Mouse (Mus musculus): ENCODE measurements around the gene Cd200r1. TPM values are rescaled to one million over a fixed set of nuclear protein-coding genes. Genes with fewer than 3 reads are reported as not detected.
A peak's percentile ranks its signal among the peaks of the same experiment; 100 is the strongest.

Cd200r1 gene
- 1.9 and 2.0 TPM in 2 replicates for polyA plus RNA-seq (2014; fragmentation: Nextera tagmentation; extraction: Ambion mirVana)

GRCm38 (mm10) chr16:44765555-44766319 lies at the start of gene Cd200r1:
Cd200r1 (plus strand) TSS chr16:44765736.
- WGBS, result 64% methylated on average over 22 of the region's 22 CpGs
- H3K4me1 ChIP-seq (ENCODE audit: control insufficient read depth in 2 of 2, insufficient read depth in 2 of 2, low read length in 2 of 2), result peaks cover 0 to 3% of the 10 kb centered on the region in 2 experiments; a peak in 1 of 4 replicates
- H3K9me3 ChIP-seq (ENCODE audit: control insufficient read depth, low read length), result no peaks in the 10 kb centered on the region
- H3K36me3 ChIP-seq (ENCODE audit: control insufficient read depth, insufficient read depth, low read length), result no peaks in the 10 kb centered on the region
- no peaks in the 10 kb centered on the region for H3K27me3 ChIP-seq (ENCODE audit: control insufficient read depth, insufficient read depth, low read length)
- no peak for ATAC-seq (ENCODE audit: insufficient number of reproducible peaks, insufficient read depth, low FRiP score, low read depth)
- no peak within 1 kb of the TSS for H3K27ac ChIP-seq (replicated peaks in 1 of 2; ENCODE audit: control insufficient read depth in 1 of 2, insufficient read depth in 1 of 2, low read depth in 2 of 2, low read length in 2 of 2)
- H3K9ac ChIP-seq (ENCODE audit: low read length), result peak within 1 kb of the TSS; percentile 44; the same call in 1 of the 2 replicates
- H3K4me3 ChIP-seq (ENCODE audit: control insufficient read depth in 1 of 2, insufficient read depth in 1 of 2, low read depth in 1 of 2, low read length in 2 of 2), result peak within 1 kb of the TSS; percentile 17 to 21
- peak within 1 kb of the TSS; percentile 53 for H3K4me2 ChIP-seq (ENCODE audit: low read length)

- 40% methylated on average over 10 of the region's 10 CpGs for WGBS
- no peak overlapping the region; the same call in 1 of the 2 replicates for H3K9ac ChIP-seq (ENCODE audit: low read length)
- H3K27ac ChIP-seq (replicated peaks in 1 of 2; ENCODE audit: control insufficient read depth in 1 of 2, insufficient read depth in 1 of 2, low read depth in 2 of 2, low read length in 2 of 2), result no peak overlapping the region
- H3K9me3 ChIP-seq (ENCODE audit: control insufficient read depth, low read length), result no peaks in the 10 kb centered on the region
- peak overlapping the region; percentile 35 for H3K4me2 ChIP-seq (ENCODE audit: low read length)
- H3K36me3 ChIP-seq (ENCODE audit: control insufficient read depth, insufficient read depth, low read length), result peaks cover 10% of the 10 kb centered on the region
- ATAC-seq (ENCODE audit: insufficient number of reproducible peaks, insufficient read depth, low FRiP score, low read depth), result no peak
- no peaks in the 10 kb centered on the region for H3K27me3 ChIP-seq (ENCODE audit: control insufficient read depth, insufficient read depth, low read length)
- H3K4me3 ChIP-seq (ENCODE audit: control insufficient read depth in 1 of 2, insufficient read depth in 1 of 2, low read depth in 1 of 2, low read length in 2 of 2), result no peak overlapping the region
- no peaks in the 10 kb centered on the region; a peak in 1 of 4 replicates for H3K4me1 ChIP-seq (ENCODE audit: control insufficient read depth in 2 of 2, insufficient read depth in 2 of 2, low read length in 2 of 2)
Measured at GRCm38 (mm10) chr16:44716305-44717140, 49.0 kb upstream of the Cd200r1 start.

GRCm38 (mm10) chr16:44717141-44717634 lies 48.3 kb upstream of the Cd200r1 start:
- Histone ChIP-seq H3K4me1 (ENCODE audit: control insufficient read depth in 2 of 2, insufficient read depth in 2 of 2, low read length in 2 of 2) (no peaks in the 10 kb centered on the region; a peak in 1 of 4 replicates), H3K27me3 (ENCODE audit: control insufficient read depth, insufficient read depth, low read length) (no peaks in the 10 kb centered on the region), H3K4me3 (ENCODE audit: control insufficient read depth in 1 of 2, insufficient read depth in 1 of 2, low read depth in 1 of 2, low read length in 2 of 2) (no peak overlapping the region), H3K36me3 (ENCODE audit: control insufficient read depth, insufficient read depth, low read length) (peaks cover 10% of the 10 kb centered on the region), H3K9ac (ENCODE audit: low read length) (no peak overlapping the region), H3K9me3 (ENCODE audit: control insufficient read depth, low read length) (no peaks in the 10 kb centered on the region), H3K27ac (replicated peaks in 1 of 2; ENCODE audit: control insufficient read depth in 1 of 2, insufficient read depth in 1 of 2, low read depth in 2 of 2, low read length in 2 of 2) (no peak overlapping the region), H3K4me2 (ENCODE audit: low read length) (no peak overlapping the region)
- no peak for ATAC-seq (ENCODE audit: insufficient number of reproducible peaks, insufficient read depth, low FRiP score, low read depth)
- WGBS, result 68% methylated on average over 2 of the region's 2 CpGs

- ATAC-seq (ENCODE audit: insufficient number of reproducible peaks, insufficient read depth, low FRiP score, low read depth), result no peak
- H3K4me3 ChIP-seq (ENCODE audit: control insufficient read depth in 1 of 2, insufficient read depth in 1 of 2, low read depth in 1 of 2, low read length in 2 of 2), result no peak overlapping the region
- 70% methylated on average over 2 of the region's 2 CpGs for WGBS
- no peak overlapping the region for H3K4me2 ChIP-seq (ENCODE audit: low read length)
- H3K36me3 ChIP-seq (ENCODE audit: control insufficient read depth, insufficient read depth, low read length), result peaks cover 10% of the 10 kb centered on the region
- H3K9ac ChIP-seq (ENCODE audit: low read length), result no peak overlapping the region
- no peaks in the 10 kb centered on the region for H3K9me3 ChIP-seq (ENCODE audit: control insufficient read depth, low read length)
- no peaks in the 10 kb centered on the region for H3K27me3 ChIP-seq (ENCODE audit: control insufficient read depth, insufficient read depth, low read length)
- no peak overlapping the region for H3K27ac ChIP-seq (replicated peaks in 1 of 2; ENCODE audit: control insufficient read depth in 1 of 2, insufficient read depth in 1 of 2, low read depth in 2 of 2, low read length in 2 of 2)
- peaks cover 1 to 5% of the 10 kb centered on the region in 2 experiments for H3K4me1 ChIP-seq (ENCODE audit: control insufficient read depth in 2 of 2, insufficient read depth in 2 of 2, low read length in 2 of 2)
Measured at GRCm38 (mm10) chr16:44717838-44718237, 47.7 kb upstream of the Cd200r1 start.

GRCm38 (mm10) chr16:44719349-44719748 lies 46.2 kb upstream of the Cd200r1 start:
- H3K4me1 ChIP-seq (ENCODE audit: control insufficient read depth in 2 of 2, insufficient read depth in 2 of 2, low read length in 2 of 2), result peaks cover 2 to 11% of the 10 kb centered on the region in 2 experiments
- H3K4me2 ChIP-seq (ENCODE audit: low read length), result no peak overlapping the region
- WGBS, result 50% methylated on average over 7 of the region's 7 CpGs
- no peak for ATAC-seq (ENCODE audit: insufficient number of reproducible peaks, insufficient read depth, low FRiP score, low read depth)
- peaks cover 10% of the 10 kb centered on the region for H3K36me3 ChIP-seq (ENCODE audit: control insufficient read depth, insufficient read depth, low read length)
- no peak overlapping the region for H3K4me3 ChIP-seq (ENCODE audit: control insufficient read depth in 1 of 2, insufficient read depth in 1 of 2, low read depth in 1 of 2, low read length in 2 of 2)
- H3K27me3 ChIP-seq (ENCODE audit: control insufficient read depth, insufficient read depth, low read length), result no peaks in the 10 kb centered on the region
- H3K9ac ChIP-seq (ENCODE audit: low read length), result no peak overlapping the region
- H3K9me3 ChIP-seq (ENCODE audit: control insufficient read depth, low read length), result no peaks in the 10 kb centered on the region
- H3K27ac ChIP-seq (replicated peaks in 1 of 2; ENCODE audit: control insufficient read depth in 1 of 2, insufficient read depth in 1 of 2, low read depth in 2 of 2, low read length in 2 of 2), result no peak overlapping the region

GRCm38 (mm10) chr16:44720518-44720917 lies 45.0 kb upstream of the Cd200r1 start:
- H3K36me3 ChIP-seq (ENCODE audit: control insufficient read depth, insufficient read depth, low read length), result peaks cover 10% of the 10 kb centered on the region
- no peak overlapping the region for H3K9ac ChIP-seq (ENCODE audit: low read length)
- no peak for ATAC-seq (ENCODE audit: insufficient number of reproducible peaks, insufficient read depth, low FRiP score, low read depth)
- peaks cover 4 to 14% of the 10 kb centered on the region in 2 experiments for H3K4me1 ChIP-seq (ENCODE audit: control insufficient read depth in 2 of 2, insufficient read depth in 2 of 2, low read length in 2 of 2)
- H3K27ac ChIP-seq (replicated peaks in 1 of 2; ENCODE audit: control insufficient read depth in 1 of 2, insufficient read depth in 1 of 2, low read depth in 2 of 2, low read length in 2 of 2), result no peak overlapping the region
- H3K9me3 ChIP-seq (ENCODE audit: control insufficient read depth, low read length), result no peaks in the 10 kb centered on the region
- H3K4me3 ChIP-seq (ENCODE audit: control insufficient read depth in 1 of 2, insufficient read depth in 1 of 2, low read depth in 1 of 2, low read length in 2 of 2), result no peak overlapping the region
- WGBS, result 75% methylated on average over 3 of the region's 3 CpGs
- no peak overlapping the region for H3K4me2 ChIP-seq (ENCODE audit: low read length)
- no peaks in the 10 kb centered on the region for H3K27me3 ChIP-seq (ENCODE audit: control insufficient read depth, insufficient read depth, low read length)

GRCm38 (mm10) chr16:44722666-44723065 lies 42.9 kb upstream of the Cd200r1 start:
- Histone ChIP-seq H3K9ac (ENCODE audit: low read length) (no peak overlapping the region), H3K4me1 (ENCODE audit: control insufficient read depth in 2 of 2, insufficient read depth in 2 of 2, low read length in 2 of 2) (peaks cover 4 to 16% of the 10 kb centered on the region in 2 experiments), H3K4me3 (ENCODE audit: control insufficient read depth in 1 of 2, insufficient read depth in 1 of 2, low read depth in 1 of 2, low read length in 2 of 2) (no peak overlapping the region), H3K27me3 (ENCODE audit: control insufficient read depth, insufficient read depth, low read length) (no peaks in the 10 kb centered on the region), H3K9me3 (ENCODE audit: control insufficient read depth, low read length) (no peaks in the 10 kb centered on the region), H3K4me2 (ENCODE audit: low read length) (no peak overlapping the region), H3K27ac (replicated peaks in 1 of 2; ENCODE audit: control insufficient read depth in 1 of 2, insufficient read depth in 1 of 2, low read depth in 2 of 2, low read length in 2 of 2) (0 out of 4 replicates have a peak overlapping the region, but pooled peaks have one; percentile 17 to 49), H3K36me3 (ENCODE audit: control insufficient read depth, insufficient read depth, low read length) (peaks cover 19% of the 10 kb centered on the region)
- ATAC-seq (ENCODE audit: insufficient number of reproducible peaks, insufficient read depth, low FRiP score, low read depth), result no peak
- 47% methylated on average over 2 of the region's 2 CpGs for WGBS

All from heart, embryonic 14.5 days (tissue).